Mouse (Mus musculus) CD8-positive naive resting alpha-beta T cell, adult 2 months (primary cell): ENCODE measurements around the gene Olfr78.

Experiments
- DNase-seq, 2 experiments: peaks; one replicate each; pipeline ENCODE4 v3.0.0; 2022; ENCODE audit warnings: low read depth in 2 of 2, low spot score in 2 of 2

Olfr78 gene

DNA sequence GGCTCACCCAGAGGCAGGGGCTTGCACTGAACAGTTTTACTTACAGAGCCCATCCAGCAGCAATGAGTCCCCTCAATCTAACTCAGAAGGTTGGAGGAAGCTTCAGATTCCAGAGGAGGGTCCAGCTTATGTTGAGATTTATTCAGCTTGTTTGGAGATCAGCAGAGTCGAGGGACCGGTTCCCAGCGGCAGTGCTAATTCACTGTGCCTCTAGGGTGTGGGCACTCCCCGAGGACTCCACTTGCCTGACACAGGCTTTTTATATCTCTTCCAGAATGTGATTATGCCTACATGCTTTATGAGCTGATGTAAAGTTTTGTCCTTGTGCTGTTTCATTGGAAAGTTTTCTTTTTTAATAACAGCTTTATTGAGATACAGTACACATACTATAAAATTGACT is at the start of gene Olfr78, which contains the start of gene Olfr560:
Gene Olfr78 (minus strand): TSS at position 206 of the 400 bp plus-strand sequence.
Gene Olfr560 (minus strand): TSS at position 101 of the 400 bp plus-strand sequence.
- no peak for DNase-seq

DNA sequence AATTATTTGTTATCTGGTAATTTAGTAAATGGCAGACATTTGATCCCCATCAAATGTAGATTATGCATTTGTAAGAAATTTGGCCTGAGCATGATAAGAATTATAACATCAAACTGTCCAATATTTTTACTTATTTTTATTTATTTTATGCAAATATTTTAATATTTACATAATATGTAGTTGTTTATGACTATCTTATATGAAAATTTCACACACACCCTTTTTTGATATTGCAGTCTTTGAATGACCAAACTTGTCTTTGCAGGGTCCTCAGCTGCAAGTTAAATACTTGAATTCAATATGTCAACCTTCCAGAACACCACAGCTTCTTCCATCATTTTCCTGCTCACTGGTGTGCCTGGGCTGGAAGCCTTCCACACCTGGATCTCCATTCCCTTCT is 43.9 kb upstream of the Olfr78 start, which contains the start of gene Olfr564:
Gene Olfr564 (plus strand): TSS at position 301 of the 400 bp plus-strand sequence.
- no peak for DNase-seq

DNA sequence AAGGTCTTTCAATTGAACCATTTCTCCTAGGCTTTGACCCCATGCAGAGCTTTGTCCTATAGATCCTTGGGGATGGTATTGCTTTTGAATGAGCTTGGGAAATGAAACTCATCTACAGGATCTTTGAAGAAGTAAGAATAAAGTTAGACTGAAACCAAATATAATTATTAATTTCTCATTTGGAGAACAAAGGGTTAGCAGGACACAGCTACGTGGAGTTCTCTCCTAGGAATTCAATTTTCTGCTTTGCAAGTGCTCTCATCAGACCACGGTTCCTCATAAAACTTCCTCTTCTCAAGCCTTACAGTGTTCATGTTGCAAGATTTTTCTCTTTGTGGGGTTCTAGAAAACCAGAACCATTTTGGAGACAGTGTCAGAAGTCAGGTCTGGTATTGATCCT is 11.7 kb upstream of the Olfr78 start, which contains the start of gene Olfr561:
Gene Olfr561 (plus strand): TSS at position 301 of the 400 bp plus-strand sequence.
- no peak for DNase-seq

DNA sequence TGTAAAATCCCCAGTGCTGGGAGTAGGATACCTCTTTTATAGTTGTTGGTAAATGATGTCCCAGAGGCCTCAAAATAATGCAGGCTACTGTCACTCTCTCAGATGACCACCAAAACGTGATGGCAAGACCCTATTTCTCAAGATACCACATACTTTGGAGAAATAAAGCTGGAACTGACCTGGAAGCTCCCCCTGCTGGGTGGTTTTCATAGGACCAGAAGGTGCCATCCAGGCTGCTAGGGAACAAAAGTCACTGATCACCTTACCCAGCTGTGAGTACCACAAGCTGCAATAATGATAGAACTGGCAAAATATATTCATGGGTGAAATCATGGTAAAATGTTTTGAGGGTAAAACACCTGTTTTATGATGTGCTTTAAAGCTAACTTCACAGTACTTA is 7.2 kb downstream of the Olfr78 start:
- no peak for DNase-seq

- DNase-seq: no peak
Observed at GRCm38 (mm10) chr7:102737705-102738104, 21.6 kb downstream of the Olfr78 start.

DNA sequence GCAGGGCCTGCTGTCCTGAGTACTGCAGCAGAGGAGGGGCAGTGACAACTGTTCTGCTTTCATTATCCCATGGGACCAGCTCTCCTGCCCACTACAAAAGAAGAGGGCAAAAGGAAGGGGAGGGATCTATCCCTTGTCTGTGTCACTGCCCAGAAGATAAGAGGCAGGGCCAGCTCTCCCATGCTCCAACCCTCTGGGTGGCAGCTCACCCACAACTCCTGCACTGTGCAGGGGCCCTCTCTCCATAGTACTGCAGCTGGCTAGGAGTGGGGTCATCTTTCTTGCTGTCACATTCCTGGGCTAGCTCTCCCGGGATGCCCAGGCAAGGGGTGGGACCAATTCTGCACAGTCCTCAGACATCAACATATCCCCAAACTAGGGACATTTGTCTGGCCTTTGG is 25.5 kb downstream of the Olfr78 start:
- no peak for DNase-seq

- DNase-seq: no peak
Observed at GRCm38 (mm10) chr7:102727391-102727790, 31.9 kb downstream of the Olfr78 start, which contains the start of gene Olfr559. Olfr559 (minus strand) TSS chr7:102727491.

DNA sequence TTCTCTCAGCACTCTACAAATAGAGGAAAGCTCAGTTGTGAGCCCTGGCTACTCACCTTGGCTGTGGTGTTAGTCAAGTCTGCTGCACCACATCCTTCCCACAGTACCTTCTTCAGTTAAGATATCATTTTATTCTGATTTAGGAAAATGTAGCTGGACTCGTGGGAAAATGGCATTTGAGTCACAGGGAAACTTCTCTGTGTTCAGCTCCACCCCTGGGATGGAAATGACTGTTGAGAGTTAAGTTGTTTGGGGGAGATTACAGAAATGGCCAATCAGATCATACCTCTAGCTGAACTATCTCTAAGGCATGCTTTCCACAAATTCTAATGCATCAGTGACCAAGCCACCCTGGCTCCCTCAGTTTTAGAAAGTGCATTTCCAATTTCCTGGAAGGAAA is 40.3 kb downstream of the Olfr78 start, which contains the start of gene Olfr33:
Gene Olfr33 (minus strand): TSS at position 101 of the 400 bp plus-strand sequence.
- no peak for DNase-seq

DNA sequence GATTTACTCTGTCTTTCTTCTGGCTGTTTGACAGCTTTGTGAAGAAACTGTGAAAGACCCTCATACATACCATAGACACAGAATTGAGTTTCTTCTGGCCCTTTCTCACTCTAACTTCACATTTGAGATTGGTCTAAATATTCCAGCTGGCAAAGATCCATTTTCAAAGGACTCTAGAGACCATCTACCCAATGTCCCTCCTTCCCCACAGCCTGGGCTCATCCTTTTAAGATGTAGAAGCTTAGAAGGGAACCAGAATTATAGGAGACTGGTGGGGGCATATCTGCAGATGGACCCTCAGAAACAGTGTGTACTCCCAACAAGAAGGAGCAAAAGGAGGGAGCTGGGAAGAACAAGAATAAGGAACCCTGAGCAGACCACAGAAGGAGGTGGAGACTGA is 57.4 kb downstream of the Olfr78 start, which contains the start of gene Olfr558:
Gene Olfr558 (plus strand): TSS at position 301 of the 400 bp plus-strand sequence.
- no peak for DNase-seq

DNA sequence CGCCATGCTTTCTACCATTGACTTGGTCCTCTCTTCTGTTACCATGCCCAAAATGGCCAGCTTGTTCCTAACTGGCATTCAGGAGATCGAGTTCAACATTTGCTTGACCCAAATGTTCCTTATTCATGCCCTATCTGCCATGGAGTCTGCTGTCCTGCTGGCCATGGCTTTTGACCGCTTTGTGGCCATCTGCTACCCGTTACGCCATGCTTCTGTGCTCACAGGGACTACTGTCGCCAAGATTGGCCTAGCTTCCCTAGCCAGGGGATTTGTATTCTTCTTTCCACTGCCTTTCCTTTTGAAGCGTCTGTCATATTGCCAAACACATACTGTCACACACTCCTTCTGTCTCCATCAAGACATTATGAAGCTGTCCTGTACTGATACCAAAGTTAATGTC is 60.8 kb downstream of the Olfr78 start:
- no peak for DNase-seq

DNA sequence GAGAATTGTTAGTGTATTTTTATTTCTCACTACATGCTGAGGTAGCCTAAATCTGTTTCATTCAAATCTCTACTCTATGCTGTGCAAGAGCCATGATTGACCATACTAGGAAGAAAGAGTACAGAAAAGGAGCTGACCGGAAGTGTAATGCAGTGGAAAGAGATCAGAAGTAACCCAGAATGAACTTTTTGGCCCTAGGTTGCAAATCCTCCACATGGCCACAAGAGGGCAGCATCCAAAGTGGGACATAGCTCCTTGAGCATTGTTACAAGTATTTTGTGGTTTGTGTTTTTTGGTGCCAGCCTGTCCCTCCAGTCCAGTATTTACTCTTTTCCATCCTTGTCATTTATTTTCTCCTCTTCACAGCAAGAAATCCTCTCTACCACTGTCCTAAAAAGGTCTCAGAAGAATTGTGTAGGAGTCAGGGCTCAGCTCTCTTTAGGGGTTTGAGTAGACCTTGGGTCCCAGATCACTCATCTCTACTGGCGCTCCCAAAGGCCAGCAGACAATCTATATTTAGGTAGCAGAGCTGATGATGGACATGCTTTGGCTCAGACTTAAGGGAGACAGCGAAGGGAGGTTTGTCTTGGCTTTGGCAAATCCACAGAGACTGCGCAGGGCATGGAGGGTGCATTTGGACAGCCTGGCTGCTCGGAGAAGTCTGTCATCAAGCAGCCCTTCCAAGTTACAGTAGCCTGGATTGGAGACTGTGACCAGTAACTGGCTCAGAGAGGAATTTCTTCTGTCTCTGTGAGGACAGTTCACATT is 63.7 kb downstream of the Olfr78 start, which contains the start of gene Olfr557:
Gene Olfr557 (plus strand): TSS at position 553 of the 768 bp plus-strand sequence.
- peak; percentile 8 to 37 for DNase-seq
